Mouse (Mus musculus) heart, embryonic 12.5 days (tissue): ENCODE data around the gene Gm4064. TPM values are rescaled to one million over a fixed set of nuclear protein-coding genes. Genes with fewer than 3 reads are reported as not detected.
"Not testable (repeated sequence)": the region's sequence is repeated elsewhere in the genome, so short reads cannot be mapped to it uniquely, and the experiment has no call there.

Source experiments
- ATAC-seq: fragments of 200-750 bp; cut with Nextera tagmentation; 2 replicates; pipeline ENCODE4 v1.8.0; 2017; ENCODE audit warnings: moderate TSS enrichment, moderate library complexity; ENCODE audit not compliant: insufficient number of reproducible peaks, low FRiP score
- H3K27ac ChIP-seq: fragments of 300-500 bp; sonication (generic); 2 replicates; pipeline ENCODE4 v1.5.1; 2016; ENCODE audit warnings: mild to moderate bottlenecking, moderate library complexity; ENCODE audit not compliant: poor library complexity, severe bottlenecking
- H3K27me3 ChIP-seq: fragments of 300-500 bp; sonication (generic); replicated peaks from 2 replicates; pipeline ENCODE4 v1.6.1; 2016; ENCODE audit warnings: mild to moderate bottlenecking, moderate library complexity
- H3K36me3 ChIP-seq: fragments of 300-500 bp; sonication (generic); 2 replicates; pipeline ENCODE4 v1.6.1; 2016; ENCODE audit warnings: mild to moderate bottlenecking, moderate library complexity
- H3K4me1 ChIP-seq: fragments of 300-500 bp; sonication (generic); replicated peaks from 2 replicates; pipeline ENCODE4 v1.6.1; 2016; ENCODE audit warnings: mild to moderate bottlenecking
- H3K4me2 ChIP-seq: fragments of 300-500 bp; sonication (generic); 2 replicates; pipeline ENCODE4 v1.6.1; 2016; ENCODE audit warnings: mild to moderate bottlenecking, moderate library complexity
- H3K4me3 ChIP-seq: fragments of 300-500 bp; sonication (generic); 2 replicates; pipeline ENCODE4 v1.5.1; 2016; ENCODE audit warnings: mild to moderate bottlenecking
- H3K9ac ChIP-seq: fragments of 300-500 bp; sonication (generic); 2 replicates; pipeline ENCODE4 v1.6.1; 2016; ENCODE audit warnings: mild to moderate bottlenecking, moderate library complexity
- H3K9me3 ChIP-seq: fragments of 300-500 bp; sonication (generic); replicated peaks from 2 replicates; pipeline ENCODE4 v1.6.1; 2016; ENCODE audit warnings: mild to moderate bottlenecking, moderate library complexity
- WGBS: fragments of 180-500 bp; shearing (Covaris S2); methylation state at CpG from one replicate; pipeline ENCODE4 v1.1.7; 2016; 5-methylcytosine and 5-hydroxymethylcytosine counted together
- polyA plus RNA-seq: library from polyadenylated mRNA; unstranded; fragments of >200 nt; fragmentation: Nextera tagmentation; extraction: Ambion mirVana; gene quantifications from 2 replicates; pipeline ENCODE4 v1.2.1, GENCODE M21; 2016

Gene Gm4064
- not detected in 2 replicates for polyA plus RNA-seq

DNA sequence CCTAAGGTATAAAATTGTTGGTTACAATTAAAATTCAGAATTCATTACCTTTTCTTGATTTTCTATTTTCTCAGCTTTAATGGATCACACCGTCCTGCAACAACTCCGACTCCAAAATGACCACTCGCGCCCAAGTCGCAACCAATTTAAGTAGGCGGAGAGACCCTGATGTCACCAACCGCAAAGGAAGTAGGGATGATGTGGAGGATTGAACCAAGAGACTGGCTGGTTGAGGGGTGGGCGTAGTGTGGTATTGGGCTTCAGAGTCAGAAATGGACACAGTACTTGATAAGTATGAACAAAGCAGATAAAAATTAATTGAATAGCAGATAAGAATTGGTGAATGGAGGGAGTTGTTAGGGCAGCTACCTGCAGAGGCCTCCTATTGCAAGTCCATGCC lies at the start of gene Gm4064:
Gene Gm4064 (minus strand): TSS at position 101 of the 400 bp plus-strand sequence.
- WGBS, result no CpG with 5 or more reads among the region's 8 CpGs
- not testable (repeated sequence) for H3K36me3 ChIP-seq, H3K4me3 ChIP-seq, H3K4me1 ChIP-seq, H3K4me2 ChIP-seq, ATAC-seq, H3K9ac ChIP-seq, H3K27me3 ChIP-seq, H3K27ac ChIP-seq, H3K9me3 ChIP-seq

DNA sequence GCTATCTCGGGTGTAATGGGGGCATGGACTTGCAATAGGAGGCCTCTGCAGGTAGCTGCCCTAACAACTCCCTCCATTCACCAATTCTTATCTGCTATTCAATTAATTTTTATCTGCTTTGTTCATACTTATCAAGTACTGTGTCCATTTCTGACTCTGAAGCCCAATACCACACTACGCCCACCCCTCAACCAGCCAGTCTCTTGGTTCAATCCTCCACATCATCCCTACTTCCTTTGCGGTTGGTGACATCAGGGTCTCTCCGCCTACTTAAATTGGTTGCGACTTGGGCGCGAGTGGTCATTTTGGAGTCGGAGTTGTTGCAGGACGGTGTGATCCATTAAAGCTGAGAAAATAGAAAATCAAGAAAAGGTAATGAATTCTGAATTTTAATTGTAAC lies 34.4 kb upstream of the Gm4064 start, which contains the start of the genes Rbmy and Gm10256:
Gene Rbmy (plus strand): TSS at position 301 of the 400 bp plus-strand sequence.
Gene Gm10256 (plus strand): TSS at position 320 of the 400 bp plus-strand sequence.
- H3K4me2 ChIP-seq, H3K4me1 ChIP-seq, H3K9ac ChIP-seq, ATAC-seq, H3K27ac ChIP-seq, H3K36me3 ChIP-seq, H3K27me3 ChIP-seq, H3K9me3 ChIP-seq, H3K4me3 ChIP-seq: not testable (repeated sequence)
- WGBS, result no CpG with 5 or more reads among the region's 9 CpGs

Other genes starting within 250 kb of the Gm4064 start
- not detected in 2 replicates for gene H2al2c, start 197.1 kb downstream of the Gm4064 start, polyA plus RNA-seq
- not detected in 2 replicates for gene Sry, start 132.5 kb downstream of the Gm4064 start, polyA plus RNA-seq
- not detected in 2 replicates for gene H2al2b, start 75.5 kb downstream of the Gm4064 start, polyA plus RNA-seq
- not detected in 2 replicates for gene Rbmy, start 34.5 kb upstream of the Gm4064 start, polyA plus RNA-seq
- gene Gm10256, start 34.5 kb upstream of the Gm4064 start, polyA plus RNA-seq, result not detected in 2 replicates
- gene Gm10352, start 104.8 kb upstream of the Gm4064 start, polyA plus RNA-seq, result 0.19 TPM in 1 of 2 replicates, not detected in the other
- gene Gm29289, start 136.4 kb upstream of the Gm4064 start, polyA plus RNA-seq, result not detected in 2 replicates